Mouse (Mus musculus) ES-E14 (cell line): ENCODE results near the gene Trpv6. TPM values are rescaled to one million over a fixed set of nuclear protein-coding genes. Genes with fewer than 3 reads are reported as not detected.

ENCODE experiments used
- DNase-seq: peaks from one replicate; pipeline ENCODE4 v3.0.0-alpha.2; 2013; ENCODE audit warnings: low read depth, low spot score
- H3K27ac ChIP-seq: 2 replicates; pipeline ENCODE4 v1.5.1; 2012; ENCODE audit warnings: low read depth, mild to moderate bottlenecking, low read length, moderate library complexity, mixed read lengths; ENCODE audit not compliant: poor library complexity, insufficient read depth, severe bottlenecking
- H3K36me3 ChIP-seq: 2 replicates; pipeline ENCODE4 v1.6.1; 2012; ENCODE audit warnings: mild to moderate bottlenecking, low read length, moderate library complexity, mixed read lengths; ENCODE audit not compliant: control insufficient read depth, poor library complexity, insufficient read depth, severe bottlenecking
- H3K4me1 ChIP-seq, 2 experiments: fragments of 150-350 bp in 1 of 2; sonication (generic) in 1 of 2; 2 replicates each; pipeline ENCODE4 v1.6.1; 2012; ENCODE audit warnings: low read length in 2 of 2, mild to moderate bottlenecking in 1 of 2, mixed read lengths in 1 of 2; ENCODE audit not compliant: control insufficient read depth in 2 of 2, insufficient read depth in 2 of 2, poor library complexity in 1 of 2
- H3K4me3 ChIP-seq, 2 experiments: fragments of 150-350 bp in 1 of 2; sonication (generic) in 1 of 2; 2 replicates each; pipeline ENCODE4 v1.5.1; 2012; ENCODE audit warnings: low read length in 2 of 2, low read depth in 1 of 2, mild to moderate bottlenecking in 1 of 2, mixed read lengths in 1 of 2; ENCODE audit not compliant: insufficient read depth in 1 of 2, poor library complexity in 1 of 2, severe bottlenecking in 1 of 2
- H3K9ac ChIP-seq: 2 replicates; pipeline ENCODE4 v1.6.1; 2012; ENCODE audit warnings: low read depth, mild to moderate bottlenecking, low read length, mixed read lengths; ENCODE audit not compliant: poor library complexity, insufficient read depth, severe bottlenecking
- H3K9me3 ChIP-seq: fragments of 150-350 bp; sonication (generic); 2 replicates; pipeline ENCODE4 v1.6.1; 2012; ENCODE audit warnings: low read depth, mild to moderate bottlenecking, low read length; ENCODE audit not compliant: control insufficient read depth, insufficient read depth
- CHD2 ChIP-seq: IDR thresholded peaks from 2 replicates; pipeline ENCODE4 v1.6.1; 2014; ENCODE audit warnings: mild to moderate bottlenecking, low read depth, low read length, inconsistent platforms
- HCFC1 ChIP-seq: IDR thresholded peaks from 2 replicates; pipeline ENCODE4 v1.6.1; 2012; ENCODE audit warnings: low read length, inconsistent platforms, borderline replicate concordance; ENCODE audit not compliant: insufficient read depth
- MAFK ChIP-seq: IDR thresholded peaks from 2 replicates; pipeline ENCODE4 v1.6.1; 2014; ENCODE audit warnings: mild to moderate bottlenecking, low read depth, low read length, inconsistent platforms; ENCODE audit not compliant: insufficient read depth
- ZC3H11A ChIP-seq: IDR thresholded peaks from 2 replicates; pipeline ENCODE4 v1.6.1; 2012; ENCODE audit warnings: low read depth, mild to moderate bottlenecking, inconsistent platforms, low read length, borderline replicate concordance
- ZNF384 ChIP-seq: IDR thresholded peaks from 2 replicates; pipeline ENCODE4 v1.6.1; 2012; ENCODE audit warnings: low read depth, low read length, inconsistent platforms
- in situ Hi-C, 2 experiments: fragments of 600-800 bp; cut with MboI; formaldehyde crosslinking; loops; one replicate each; pipeline ENCODE4 v1.15.1; 2025; ENCODE audit warnings: low sequenced_read_pairs in 2 of 2, inconsistent platforms in 1 of 2; ENCODE audit not compliant: unreplicated experiment in 2 of 2
- total RNA-seq: library from RNA; depleted of rRNA; stranded (reverse); fragments of 300-350 nt; gene quantifications from 2 replicates; pipeline ENCODE4 v1.2.3, GENCODE M21; 2012

The Trpv6 gene
- total RNA-seq, 1 experiment = 0.18 TPM

DNA sequence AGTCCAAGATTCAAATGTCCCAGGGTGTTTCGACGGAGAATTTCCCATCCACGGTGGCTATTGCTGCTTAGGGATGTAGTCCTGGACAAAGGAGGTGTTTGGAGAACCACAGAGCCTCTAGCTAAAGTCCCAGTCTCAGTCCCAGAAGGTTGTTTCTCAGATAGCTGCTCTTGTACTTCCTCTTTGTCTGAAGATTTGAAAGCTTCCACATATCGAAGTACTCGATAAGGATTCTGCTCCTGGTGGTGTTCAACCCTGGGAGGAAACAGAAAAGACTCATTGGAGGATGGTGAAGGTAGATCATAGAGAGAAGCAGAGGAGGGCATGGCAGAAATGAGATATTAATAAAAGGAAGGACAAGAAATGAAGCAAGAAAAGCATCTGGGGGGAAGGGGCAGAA, 17.0 kb upstream of the Trpv6 start:
- no peak overlapping the region for H3K4me3 ChIP-seq
- H3K4me1 ChIP-seq = no peaks in the 10 kb centered on the region
- no peak for TF ChIP-seq ZNF384
- TF ChIP-seq CHD2 = no peak
- TF ChIP-seq ZC3H11A = no peak
- TF ChIP-seq HCFC1 = no peak
- TF ChIP-seq MAFK = no peak
- no peak overlapping the region for H3K9ac ChIP-seq
- H3K9me3 ChIP-seq = no peaks in the 10 kb centered on the region
- DNase-seq = no peak
- no peak overlapping the region for H3K27ac ChIP-seq
- no peaks in the 10 kb centered on the region for H3K36me3 ChIP-seq
- in situ Hi-C loops = no loop called here

DNA sequence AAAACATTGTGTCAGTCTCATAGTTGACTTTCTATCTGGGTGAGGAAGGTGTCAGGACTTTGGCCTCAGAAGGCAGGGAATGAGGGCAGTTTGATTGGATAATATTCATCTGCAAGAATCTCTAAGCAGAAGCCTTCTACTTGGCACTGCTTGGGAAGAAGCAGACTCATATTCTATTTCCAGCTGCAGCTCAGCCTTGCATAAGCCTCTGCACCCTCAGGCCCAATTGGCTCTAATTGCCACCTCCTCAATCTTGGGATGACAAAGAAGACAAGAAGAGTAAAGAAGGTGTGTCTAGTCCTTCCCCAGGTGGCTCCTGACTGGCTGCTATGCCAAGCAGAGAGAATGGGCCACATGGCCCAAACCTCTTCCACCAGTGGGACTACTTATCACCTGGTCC, 10.5 kb upstream of the Trpv6 start:
- no peak overlapping the region for H3K27ac ChIP-seq
- in situ Hi-C loops = no loop called here
- H3K4me1 ChIP-seq = no peaks in the 10 kb centered on the region
- H3K4me3 ChIP-seq = no peak overlapping the region
- no peak overlapping the region for H3K9ac ChIP-seq
- no peaks in the 10 kb centered on the region for H3K9me3 ChIP-seq
- no peaks in the 10 kb centered on the region for H3K36me3 ChIP-seq
- TF ChIP-seq CHD2 (no peak), MAFK (no peak), HCFC1 (no peak), ZC3H11A (no peak)
- DNase-seq = no peak

DNA sequence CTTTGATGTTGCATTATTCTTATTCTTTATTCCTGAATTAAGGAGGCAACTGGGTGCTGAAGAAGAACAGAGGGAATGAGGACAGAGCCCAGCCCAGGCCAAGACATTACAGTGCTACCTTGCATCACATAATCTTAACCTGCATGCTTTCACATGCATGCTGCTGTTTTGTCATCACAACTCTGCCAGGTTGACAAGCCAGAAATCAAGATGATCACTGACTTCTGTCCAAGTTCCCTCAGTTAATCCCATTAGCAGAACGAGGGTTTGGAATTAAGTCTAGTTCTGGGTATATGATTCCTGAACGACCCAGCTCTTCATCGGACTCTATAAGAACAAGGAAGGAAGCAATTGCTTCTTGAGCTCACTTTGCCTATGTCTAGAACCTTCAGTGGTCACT, 10.0 kb upstream of the Trpv6 start:
- H3K4me1 ChIP-seq = no peaks in the 10 kb centered on the region
- in situ Hi-C loops = no loop called here
- H3K9ac ChIP-seq = no peak overlapping the region

DNA sequence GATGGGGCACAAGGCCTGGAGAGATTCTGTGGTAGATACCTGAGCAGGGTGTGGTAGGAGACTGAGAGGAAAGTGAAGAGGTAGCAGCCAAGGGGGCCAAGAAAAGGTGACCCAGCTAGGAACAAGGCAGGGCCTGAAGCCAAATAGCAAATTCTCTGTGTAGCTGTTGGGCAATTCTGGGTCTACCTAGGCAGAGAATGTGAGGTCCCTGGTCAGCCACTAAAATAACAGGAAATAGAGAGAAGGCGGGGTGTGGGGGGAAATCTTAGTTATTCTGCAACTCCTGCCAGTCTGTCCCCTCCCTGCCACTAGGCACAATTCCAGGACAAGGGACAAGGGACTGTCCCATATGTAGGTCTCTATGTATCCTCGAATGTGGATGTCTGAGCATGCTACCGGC, 7.0 kb upstream of the Trpv6 start:
- no peak for DNase-seq
- in situ Hi-C loops = no loop called here
- no peak for TF ChIP-seq CHD2
- TF ChIP-seq HCFC1 = no peak
- TF ChIP-seq ZC3H11A = no peak
- TF ChIP-seq MAFK = no peak
- no peak for TF ChIP-seq ZNF384

More for the DNA sequence above, 10.0 kb upstream of the Trpv6 start:
- TF ChIP-seq MAFK (no peak), ZNF384 (no peak), ZC3H11A (no peak), CHD2 (no peak), HCFC1 (no peak)
- no peaks in the 10 kb centered on the region for H3K9me3 ChIP-seq
- no peaks in the 10 kb centered on the region for H3K36me3 ChIP-seq
- H3K27ac ChIP-seq = no peak overlapping the region
- H3K4me3 ChIP-seq = no peak overlapping the region
- no peak for DNase-seq

DNA sequence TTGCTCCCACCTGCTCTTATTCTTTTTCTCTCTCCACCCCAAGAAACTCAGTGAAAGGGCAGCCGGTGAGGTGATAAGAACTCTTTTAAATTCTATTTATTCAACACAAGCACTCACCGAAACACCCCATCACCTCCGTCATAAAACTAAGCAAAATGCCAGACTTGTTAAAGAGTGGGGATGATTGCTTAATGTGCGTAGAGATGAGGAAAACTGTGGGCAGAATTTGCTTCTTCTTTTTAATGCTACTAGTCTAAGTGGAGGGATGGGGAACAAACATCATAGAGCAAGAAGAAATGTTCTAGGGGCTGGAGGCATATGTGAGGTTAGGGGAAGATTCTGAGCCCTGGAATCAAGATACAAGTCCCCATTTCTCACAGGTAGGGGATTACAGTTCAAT, 6.6 kb upstream of the Trpv6 start:
- no peaks in the 10 kb centered on the region for H3K4me1 ChIP-seq
- no peak for DNase-seq
- no peak overlapping the region for H3K4me3 ChIP-seq
- no peaks in the 10 kb centered on the region for H3K36me3 ChIP-seq
- no peak overlapping the region for H3K27ac ChIP-seq
- H3K9ac ChIP-seq = no peak overlapping the region
- H3K9me3 ChIP-seq = no peaks in the 10 kb centered on the region
- in situ Hi-C loops = no loop called here
- no peak for TF ChIP-seq CHD2
- no peak for TF ChIP-seq ZC3H11A
- TF ChIP-seq MAFK = no peak
- TF ChIP-seq ZNF384 = no peak
- TF ChIP-seq HCFC1 = no peak

More for the DNA sequence above, 7.0 kb upstream of the Trpv6 start:
- Histone ChIP-seq H3K27ac (no peak overlapping the region), H3K36me3 (no peaks in the 10 kb centered on the region), H3K9ac (no peak overlapping the region), H3K4me3 (no peak overlapping the region), H3K9me3 (no peaks in the 10 kb centered on the region), H3K4me1 (no peaks in the 10 kb centered on the region)
